Mouse (Mus musculus): ENCODE data around the gene Mdh1b. TPM values are rescaled to one million over a fixed set of nuclear protein-coding genes. Genes with fewer than 3 reads are reported as not detected.

Mdh1b gene
- total and polyA plus RNA-seq, 3 experiments = not detected

DNA sequence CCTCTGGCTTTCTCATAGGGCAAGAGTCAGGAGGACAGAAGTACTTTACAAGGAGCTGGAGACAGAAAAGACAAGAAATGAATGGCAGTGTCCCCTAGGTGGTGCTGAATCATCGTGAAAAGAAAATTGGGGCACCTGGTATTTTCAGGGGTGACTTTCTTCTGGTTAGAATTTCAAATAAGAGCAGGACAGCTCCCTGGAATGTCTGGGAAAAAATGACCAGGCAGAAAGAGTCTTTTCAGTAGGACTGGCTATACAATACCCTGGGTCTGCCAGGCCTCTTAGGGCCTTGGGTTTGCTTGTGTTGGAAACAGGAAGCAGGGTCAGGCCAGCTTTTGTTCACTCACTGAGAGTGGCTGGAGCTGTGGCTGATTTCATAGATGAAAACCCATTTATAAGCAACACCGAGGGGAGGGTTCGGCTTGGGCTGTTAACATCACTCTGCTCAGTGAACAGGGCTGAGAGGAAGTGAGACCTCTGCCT lies 33.1 kb upstream of the Mdh1b start:
- Histone ChIP-seq H3K27me3 (ENCODE audit: control insufficient read depth in 1 of 2, insufficient read depth in 2 of 2, low read length in 2 of 2) (no peaks in the 10 kb centered on the region), H3K27ac (ENCODE audit: control insufficient read depth, low read depth, low read length) (no peak overlapping the region), H3K4me3 (ENCODE audit: control insufficient read depth in 1 of 2, insufficient read depth in 1 of 2, low read depth in 2 of 2, low read length in 2 of 2) (no peak overlapping the region), H3K9me3 (replicated peaks; ENCODE audit: insufficient read depth, low read length) (no peaks in the 10 kb centered on the region), H3K9ac (ENCODE audit: control insufficient read depth, low read depth, low read length, poor library complexity, severe bottlenecking) (no peak overlapping the region), H3K4me1 (ENCODE audit: control insufficient read depth in 1 of 2, insufficient read depth in 2 of 2, low read length in 2 of 2) (no peaks in the 10 kb centered on the region), H3K79me2 (ENCODE audit: control insufficient read depth, insufficient read depth, low read length, poor library complexity) (no peaks in the 10 kb centered on the region), H3K36me3 (ENCODE audit: control insufficient read depth in 1 of 2, insufficient read depth in 2 of 2, low read length in 2 of 2) (no peaks in the 10 kb centered on the region)
- DNase-seq (ENCODE audit: low read depth, low spot score) = no peak
- TF ChIP-seq RAD21 (IDR thresholded peaks at IDR 0.05; ENCODE audit: low read depth, low read length) (peak; percentile 28), NELFE (IDR thresholded peaks at IDR 0.05; ENCODE audit: low read depth, low read length) (no peak), MEF2A (IDR thresholded peaks at IDR 0.05; ENCODE audit: extremely low read depth, insufficient replicate concordance, low read depth, low read length, poor library complexity, severe bottlenecking) (no peak), CTCF (IDR thresholded peaks at IDR 0.05 in 2 of 3, conservative IDR thresholded peaks at IDR 0.05 in 1 of 3; ENCODE audit: control insufficient read depth in 1 of 3, insufficient read depth in 1 of 3, low read depth in 2 of 3, low read length in 3 of 3, poor library complexity in 1 of 3, severe bottlenecking in 1 of 3) (peak in 1 of 3 experiments; percentile 23; a peak in 2 of 6 replicates), MAFK (IDR thresholded peaks at IDR 0.05; ENCODE audit: borderline replicate concordance, low read depth, low read length) (no peak), TCF12 (IDR thresholded peaks at IDR 0.05; ENCODE audit: low read depth, low read length) (no peak)

DNA sequence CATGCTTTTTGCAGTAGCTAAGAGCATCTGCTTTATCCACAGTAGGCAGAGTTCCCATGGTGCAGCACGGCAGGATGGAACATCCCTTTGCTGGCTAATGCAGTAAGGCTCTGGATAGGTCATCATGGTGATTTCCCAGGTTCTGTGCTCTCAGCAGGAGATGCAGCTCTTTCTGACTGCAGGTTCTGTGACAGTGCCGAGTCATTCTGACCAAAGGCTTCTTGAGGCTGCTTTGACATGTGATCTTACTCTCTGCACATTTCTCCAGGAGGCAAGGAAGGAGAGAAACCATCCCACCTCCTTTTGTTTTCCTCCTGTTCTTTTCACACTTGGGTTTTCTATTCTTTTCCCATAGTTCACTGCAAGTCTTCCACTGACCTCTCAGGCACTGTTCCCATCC lies 25.9 kb upstream of the Mdh1b start:
- no peak overlapping the region for H3K9ac ChIP-seq (ENCODE audit: control insufficient read depth, low read depth, low read length, poor library complexity, severe bottlenecking)
- DNase-seq (ENCODE audit: low read depth, low spot score) = no peak
- no peaks in the 10 kb centered on the region for H3K4me1 ChIP-seq (ENCODE audit: control insufficient read depth in 1 of 2, insufficient read depth in 2 of 2, low read length in 2 of 2)
- no peaks in the 10 kb centered on the region for H3K27me3 ChIP-seq (ENCODE audit: control insufficient read depth in 1 of 2, insufficient read depth in 2 of 2, low read length in 2 of 2)
- H3K36me3 ChIP-seq (ENCODE audit: control insufficient read depth in 1 of 2, insufficient read depth in 2 of 2, low read length in 2 of 2) = no peaks in the 10 kb centered on the region
- no peaks in the 10 kb centered on the region for H3K9me3 ChIP-seq (replicated peaks; ENCODE audit: insufficient read depth, low read length)
- H3K27ac ChIP-seq (ENCODE audit: control insufficient read depth, low read depth, low read length) = no peak overlapping the region
- H3K4me3 ChIP-seq (ENCODE audit: control insufficient read depth in 1 of 2, insufficient read depth in 1 of 2, low read depth in 2 of 2, low read length in 2 of 2) = no peak overlapping the region
- no peaks in the 10 kb centered on the region for H3K79me2 ChIP-seq (ENCODE audit: control insufficient read depth, insufficient read depth, low read length, poor library complexity)
- TF ChIP-seq BHLHE40 (IDR thresholded peaks at IDR 0.05; ENCODE audit: borderline replicate concordance, low read depth, low read length) = no peak

DNA sequence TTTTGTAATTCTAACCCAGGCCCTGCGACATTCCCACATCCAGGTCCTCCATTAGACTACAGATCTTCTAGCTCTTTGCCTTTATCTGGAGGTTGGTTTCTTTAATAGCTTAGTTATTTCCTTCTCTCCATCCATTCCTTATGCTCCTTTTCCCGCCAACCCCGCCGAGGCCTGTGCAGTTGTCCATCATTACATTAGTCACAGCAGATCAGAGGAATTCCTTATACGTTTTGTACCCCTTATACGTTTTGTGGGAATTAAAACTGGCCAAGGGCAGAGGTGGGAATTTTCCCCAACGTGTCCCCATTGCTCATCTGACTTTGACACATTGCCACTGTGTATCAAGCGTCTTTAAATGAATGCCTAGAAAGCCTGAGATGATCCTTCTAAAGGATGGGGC lies 322 bp downstream of the Mdh1b start:
- H3K4me1 ChIP-seq (ENCODE audit: control insufficient read depth in 1 of 2, insufficient read depth in 2 of 2, low read length in 2 of 2) = no peaks in the 10 kb centered on the region
- H3K27me3 ChIP-seq (ENCODE audit: control insufficient read depth in 1 of 2, insufficient read depth in 2 of 2, low read length in 2 of 2) = no peaks in the 10 kb centered on the region
- DNase-seq (ENCODE audit: low read depth, low spot score) = no peak
- TF ChIP-seq MAZ (IDR thresholded peaks at IDR 0.05; ENCODE audit: low read depth, low read length) = no peak
- TF ChIP-seq GATA1 (IDR thresholded peaks at IDR 0.05; ENCODE audit: low read depth, low read length) = no peak
- no peak for TF ChIP-seq MXI1 (IDR thresholded peaks at IDR 0.05; ENCODE audit: low read depth, low read length)
- H3K36me3 ChIP-seq (ENCODE audit: control insufficient read depth in 1 of 2, insufficient read depth in 2 of 2, low read length in 2 of 2) = no peaks in the 10 kb centered on the region
- H3K9me3 ChIP-seq (replicated peaks; ENCODE audit: insufficient read depth, low read length) = no peaks in the 10 kb centered on the region
- H3K4me3 ChIP-seq (ENCODE audit: control insufficient read depth in 1 of 2, insufficient read depth in 1 of 2, low read depth in 2 of 2, low read length in 2 of 2) = no peak overlapping the region
- H3K9ac ChIP-seq (ENCODE audit: control insufficient read depth, low read depth, low read length, poor library complexity, severe bottlenecking) = no peak overlapping the region
- H3K79me2 ChIP-seq (ENCODE audit: control insufficient read depth, insufficient read depth, low read length, poor library complexity) = no peaks in the 10 kb centered on the region
- H3K27ac ChIP-seq (ENCODE audit: control insufficient read depth, low read depth, low read length) = no peak overlapping the region
